Mouse (Mus musculus) limb, embryonic 12.5 days (tissue): ENCODE measurements around the gene Rtcb. TPM values are rescaled to one million over a fixed set of nuclear protein-coding genes. Genes with fewer than 3 reads are reported as not detected.

ENCODE experiments used
- ATAC-seq: fragments of 200-750 bp; cut with Nextera tagmentation; 2 replicates; pipeline ENCODE4 v1.8.0; 2017; ENCODE audit warnings: low read depth, moderate TSS enrichment; ENCODE audit not compliant: insufficient number of reproducible peaks, insufficient read depth, low FRiP score, low TSS enrichment
- H3K27ac ChIP-seq: fragments of 300-500 bp; sonication (generic); 2 replicates; pipeline ENCODE4 v1.5.1; 2016; ENCODE audit warnings: mild to moderate bottlenecking, moderate library complexity
- H3K27me3 ChIP-seq: fragments of 300-500 bp; sonication (generic); 2 replicates; pipeline ENCODE4 v1.6.1; 2016; ENCODE audit warnings: mild to moderate bottlenecking, moderate library complexity
- H3K36me3 ChIP-seq: fragments of 300-500 bp; sonication (generic); 2 replicates; pipeline ENCODE4 v1.6.1; 2016; ENCODE audit warnings: mild to moderate bottlenecking, moderate library complexity
- H3K4me1 ChIP-seq: fragments of 300-500 bp; sonication (generic); replicated peaks from 2 replicates; pipeline ENCODE4 v1.6.1; 2016
- H3K4me2 ChIP-seq: fragments of 300-500 bp; sonication (generic); 2 replicates; pipeline ENCODE4 v1.6.1; 2016; ENCODE audit warnings: mild to moderate bottlenecking, moderate library complexity
- H3K4me3 ChIP-seq: fragments of 300-500 bp; sonication (generic); replicated peaks from 2 replicates; pipeline ENCODE4 v1.5.1; 2016; ENCODE audit warnings: mild to moderate bottlenecking
- H3K9ac ChIP-seq: fragments of 300-500 bp; sonication (generic); replicated peaks from 2 replicates; pipeline ENCODE4 v1.6.1; 2016; ENCODE audit warnings: mild to moderate bottlenecking, moderate library complexity
- H3K9me3 ChIP-seq: fragments of 300-500 bp; sonication (generic); 2 replicates; pipeline ENCODE4 v1.6.1; 2016; ENCODE audit warnings: mild to moderate bottlenecking, moderate library complexity
- WGBS: fragments of 180-500 bp; shearing (Covaris S2); methylation state at CpG from one replicate; pipeline ENCODE4 v1.1.7; 2016; 5-methylcytosine and 5-hydroxymethylcytosine counted together
- polyA plus RNA-seq: library from polyadenylated mRNA; unstranded; fragments of >200 nt; fragmentation: Nextera tagmentation; extraction: Ambion mirVana; gene quantifications from 2 replicates; pipeline ENCODE4 v1.2.1, GENCODE M21; 2016

Rtcb gene
- polyA plus RNA-seq, 1 experiment from 2014 or later: 217 TPM

DNA sequence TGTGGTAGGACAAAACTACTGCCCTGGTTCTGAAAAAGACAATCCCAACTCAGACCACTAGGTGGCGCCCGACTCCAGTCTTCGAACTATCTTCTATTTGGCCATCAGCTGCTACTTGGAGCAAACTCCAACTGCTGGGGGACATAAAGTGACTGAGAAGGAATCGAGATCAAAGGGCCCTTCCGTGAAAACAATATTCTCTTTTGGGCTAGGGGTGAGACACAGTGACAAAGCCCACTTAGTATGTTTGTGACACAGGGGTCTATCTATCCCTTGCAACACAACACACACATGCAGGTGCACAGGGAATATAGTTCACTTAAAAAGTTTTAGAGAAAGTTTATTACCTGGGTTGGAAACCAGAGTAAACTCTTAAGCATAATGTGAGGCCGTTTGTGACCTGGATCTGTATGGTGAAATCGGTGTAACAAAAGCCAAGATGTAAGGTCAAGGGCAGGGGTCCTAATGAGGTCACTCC lies 10.6 kb upstream of the Rtcb start:
- Histone ChIP-seq H3K27ac (no peak overlapping the region), H3K9ac (no peak overlapping the region), H3K4me2 (no peak overlapping the region), H3K36me3 (no peaks in the 10 kb centered on the region), H3K27me3 (peaks cover 4% of the 10 kb centered on the region), H3K4me1 (no peaks in the 10 kb centered on the region), H3K4me3 (no peak overlapping the region), H3K9me3 (no peaks in the 10 kb centered on the region)
- WGBS: 9% methylated on average over 7 of the region's 7 CpGs
- ATAC-seq: no peak

DNA sequence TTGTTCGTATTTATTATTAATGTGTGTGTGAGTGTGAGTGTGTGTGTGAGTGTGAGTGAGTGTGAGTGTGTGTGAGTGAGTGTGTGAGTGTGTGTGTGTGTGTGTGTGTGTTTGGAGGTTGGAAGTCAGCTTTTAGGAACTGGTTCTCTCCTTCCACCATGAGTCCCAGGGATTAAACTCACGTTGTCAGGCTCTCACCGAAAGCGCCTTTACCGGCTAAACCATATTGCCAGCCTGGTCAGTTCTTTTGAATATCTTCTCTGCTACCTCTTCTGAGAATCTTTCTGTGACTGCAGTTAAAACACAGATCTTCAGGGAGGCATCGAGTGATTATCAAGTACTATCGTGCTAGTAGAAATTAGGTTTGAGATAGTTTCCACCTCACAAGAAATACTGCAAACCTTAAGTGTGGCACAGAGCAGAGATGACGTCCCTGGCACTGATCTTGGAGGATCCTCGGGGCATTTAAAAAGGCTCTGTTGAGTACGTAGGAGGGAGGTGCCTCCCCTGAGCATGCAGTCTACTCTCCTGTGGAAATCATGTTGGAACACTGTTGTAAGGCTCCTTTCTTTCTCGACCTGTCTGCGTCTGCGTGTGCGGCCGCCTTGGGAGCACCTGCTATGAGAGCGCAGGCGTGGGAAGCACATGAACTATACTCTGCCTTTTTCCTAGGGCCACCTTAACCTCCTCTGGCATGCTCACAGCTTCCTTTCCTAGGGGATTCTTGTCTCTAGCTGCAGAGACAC lies 10.0 kb upstream of the Rtcb start:
- H3K36me3 ChIP-seq: no peaks in the 10 kb centered on the region
- no peaks in the 10 kb centered on the region for H3K4me1 ChIP-seq
- H3K27me3 ChIP-seq: peaks cover 4% of the 10 kb centered on the region
- H3K4me3 ChIP-seq: no peak overlapping the region
- 59% methylated on average over 17 of the region's 17 CpGs for WGBS
- ATAC-seq: 0 out of 2 replicates have a peak, but pooled peaks have one; percentile 20
- H3K9ac ChIP-seq: no peak overlapping the region
- no peak overlapping the region for H3K4me2 ChIP-seq
- H3K27ac ChIP-seq: no peak overlapping the region
- no peaks in the 10 kb centered on the region for H3K9me3 ChIP-seq

DNA sequence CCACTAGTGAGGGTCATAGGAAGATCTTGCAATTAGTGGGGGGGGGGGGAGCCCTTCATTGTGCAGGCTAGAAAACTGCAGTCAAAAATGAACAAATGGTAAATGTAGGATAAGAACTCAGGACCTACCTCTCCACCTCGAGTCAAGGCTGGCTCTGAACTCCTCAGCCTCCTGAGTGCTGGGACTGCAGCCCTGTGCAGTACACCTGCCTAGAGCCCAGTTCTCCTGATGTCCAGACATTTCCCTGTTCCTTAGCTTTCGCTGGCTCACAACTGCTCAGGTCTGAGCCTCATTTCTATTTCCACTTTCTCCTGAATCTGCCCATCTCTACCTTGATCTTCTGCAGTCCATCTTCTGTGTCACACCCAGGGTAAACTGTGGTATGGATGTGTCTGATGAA lies 8.9 kb upstream of the Rtcb start:
- Histone ChIP-seq H3K9me3 (no peaks in the 10 kb centered on the region), H3K4me2 (no peak overlapping the region), H3K27ac (no peak overlapping the region), H3K36me3 (no peaks in the 10 kb centered on the region), H3K9ac (no peak overlapping the region), H3K27me3 (peaks cover 4% of the 10 kb centered on the region), H3K4me1 (no peaks in the 10 kb centered on the region), H3K4me3 (no peak overlapping the region)
- ATAC-seq: no peak
- WGBS: 56% methylated on average over 2 of the region's 2 CpGs

DNA sequence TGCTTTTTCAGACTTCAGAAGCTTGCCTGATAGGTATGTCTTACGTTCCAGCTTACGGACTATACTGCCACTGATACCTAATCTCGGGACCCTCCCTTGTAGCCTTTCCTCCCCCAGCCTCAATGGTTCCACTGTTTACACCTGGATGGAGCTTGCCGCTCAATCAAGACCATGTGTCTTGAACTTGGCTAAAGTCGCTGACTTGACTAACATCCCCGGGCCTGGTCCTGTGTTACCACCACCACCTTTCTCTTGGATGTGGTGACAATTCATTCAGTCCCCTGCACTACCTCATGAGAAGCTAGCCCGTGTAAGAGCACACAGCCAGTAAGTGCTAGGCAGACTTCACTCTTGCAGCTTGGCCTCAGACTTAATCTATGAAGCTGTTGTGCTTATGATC lies 6.7 kb upstream of the Rtcb start:
- Histone ChIP-seq H3K4me2 (no peak overlapping the region), H3K4me3 (no peak overlapping the region), H3K36me3 (no peaks in the 10 kb centered on the region), H3K9me3 (no peaks in the 10 kb centered on the region), H3K27me3 (peaks cover 9% of the 10 kb centered on the region), H3K9ac (no peak overlapping the region), H3K4me1 (no peaks in the 10 kb centered on the region), H3K27ac (no peak overlapping the region)
- 89% methylated on average over 7 of the region's 7 CpGs for WGBS
- no peak for ATAC-seq

DNA sequence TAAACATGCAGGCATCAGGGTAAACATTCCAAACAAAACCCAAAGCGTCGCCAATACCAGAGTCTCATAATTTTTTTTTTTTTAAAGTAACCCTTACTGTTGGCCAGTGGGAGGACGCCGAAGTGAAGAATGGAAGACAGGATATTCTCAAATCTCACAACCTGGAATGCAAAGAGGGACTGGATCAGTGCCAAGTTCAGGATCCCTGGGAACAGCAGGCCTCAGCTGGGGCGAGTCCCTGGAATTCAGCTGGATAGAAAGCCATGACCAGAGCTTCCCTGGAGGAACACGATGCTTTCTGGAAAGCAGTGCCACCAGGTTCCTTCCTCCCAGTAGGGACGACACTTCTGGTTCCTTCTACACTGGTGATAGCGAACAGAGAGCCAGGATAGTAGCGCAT lies 5.3 kb upstream of the Rtcb start:
- ATAC-seq: no peak
- H3K4me1 ChIP-seq: no peaks in the 10 kb centered on the region
- H3K36me3 ChIP-seq: no peaks in the 10 kb centered on the region
- peaks cover 8% of the 10 kb centered on the region for H3K27me3 ChIP-seq
- no peaks in the 10 kb centered on the region for H3K9me3 ChIP-seq
- 84% methylated on average over 9 of the region's 9 CpGs for WGBS
- H3K9ac ChIP-seq: no peak overlapping the region
- no peak overlapping the region for H3K27ac ChIP-seq
- H3K4me2 ChIP-seq: no peak overlapping the region
- no peak overlapping the region for H3K4me3 ChIP-seq

DNA sequence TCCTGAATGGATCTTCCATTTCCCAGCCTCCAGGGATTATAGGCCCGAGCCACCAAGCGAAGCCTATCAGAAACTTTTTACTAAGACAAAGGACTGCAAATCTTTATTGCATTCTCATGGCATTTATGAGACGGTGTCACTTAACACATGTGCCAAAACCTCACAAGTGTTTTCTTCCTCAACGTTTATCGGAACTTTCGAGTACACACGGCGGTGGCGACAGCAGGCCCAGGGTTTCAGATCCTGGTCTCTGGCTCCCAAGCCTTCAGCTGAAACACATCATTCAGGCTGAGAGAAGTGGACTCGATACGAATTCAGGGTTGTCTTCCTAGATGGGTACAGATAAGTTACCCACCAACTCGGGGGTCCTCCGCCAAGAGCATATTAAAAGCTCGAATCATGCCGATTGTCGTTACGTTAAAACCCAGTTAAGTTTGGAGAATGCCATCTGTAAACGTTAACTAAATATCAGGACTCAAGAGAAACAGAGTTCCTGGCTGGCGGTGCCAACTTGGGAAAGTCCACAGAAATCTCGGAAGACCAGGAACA lies 678 bp downstream of the Rtcb start:
- Histone ChIP-seq H3K9me3 (no peaks in the 10 kb centered on the region), H3K9ac (peak overlapping the region; percentile 95), H3K4me3 (peak overlapping the region; percentile 95), H3K27ac (peak overlapping the region; percentile 76), H3K4me1 (no peaks in the 10 kb centered on the region; the same call in 1 of the 2 replicates), H3K36me3 (peaks cover 34% of the 10 kb centered on the region), H3K4me2 (peak overlapping the region; percentile 66), H3K27me3 (peaks cover 5% of the 10 kb centered on the region; the same call in 1 of the 2 replicates)
- no peak for ATAC-seq
- 5% methylated on average over 20 of the region's 20 CpGs for WGBS

DNA sequence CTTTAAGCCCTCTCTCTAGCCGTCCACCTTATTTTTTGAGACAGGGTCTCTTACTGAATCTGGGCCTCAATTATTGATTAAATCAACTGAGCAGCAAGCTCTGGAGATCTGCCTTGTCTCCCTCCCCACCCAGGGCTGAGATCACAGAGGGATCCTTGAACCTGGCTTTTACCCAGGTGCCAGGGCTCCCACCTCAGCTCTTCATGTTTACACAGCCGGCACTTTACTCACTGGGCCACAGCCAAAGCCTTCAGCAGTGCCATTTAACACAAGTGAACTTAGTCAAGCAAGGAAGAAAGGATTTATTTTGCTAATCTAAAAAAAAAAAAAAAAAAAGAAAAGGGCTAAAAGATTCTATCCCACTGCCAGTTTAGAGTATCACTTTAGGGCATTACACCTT lies 3.2 kb downstream of the Rtcb start:
- Histone ChIP-seq H3K27me3 (no peaks in the 10 kb centered on the region), H3K9ac (no peak overlapping the region), H3K36me3 (peaks cover 58% of the 10 kb centered on the region), H3K9me3 (no peaks in the 10 kb centered on the region), H3K27ac (no peak overlapping the region), H3K4me1 (no peaks in the 10 kb centered on the region; the same call in 1 of the 2 replicates), H3K4me2 (no peak overlapping the region), H3K4me3 (no peak overlapping the region)
- WGBS: 94% methylated on average over 2 of the region's 2 CpGs
- no peak for ATAC-seq

DNA sequence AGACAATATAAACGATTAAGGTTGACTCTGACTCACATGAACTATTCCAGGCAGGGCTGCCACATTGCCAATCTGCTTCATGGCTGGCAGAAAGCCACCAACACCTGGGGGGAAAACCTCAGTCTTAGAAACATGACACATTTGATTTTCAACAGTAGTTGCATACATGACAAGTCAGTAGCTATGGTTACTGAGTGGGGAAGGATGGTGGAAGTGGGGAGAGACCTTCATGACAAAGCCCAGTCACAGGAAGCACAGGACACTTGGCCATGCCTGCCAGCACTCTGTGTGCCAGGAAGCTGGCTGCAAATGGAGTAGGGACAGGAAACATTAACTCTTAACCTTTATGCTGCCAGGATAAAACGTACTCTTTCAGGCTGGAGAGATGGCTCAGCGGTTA lies 4.2 kb downstream of the Rtcb start:
- Histone ChIP-seq H3K9ac (no peak overlapping the region), H3K36me3 (peaks cover 68% of the 10 kb centered on the region), H3K4me1 (no peaks in the 10 kb centered on the region; the same call in 1 of the 2 replicates), H3K4me3 (no peak overlapping the region), H3K4me2 (no peak overlapping the region), H3K27me3 (no peaks in the 10 kb centered on the region), H3K9me3 (no peaks in the 10 kb centered on the region), H3K27ac (no peak overlapping the region)
- no peak for ATAC-seq
- WGBS: 80% methylated on average over 3 of the region's 3 CpGs

DNA sequence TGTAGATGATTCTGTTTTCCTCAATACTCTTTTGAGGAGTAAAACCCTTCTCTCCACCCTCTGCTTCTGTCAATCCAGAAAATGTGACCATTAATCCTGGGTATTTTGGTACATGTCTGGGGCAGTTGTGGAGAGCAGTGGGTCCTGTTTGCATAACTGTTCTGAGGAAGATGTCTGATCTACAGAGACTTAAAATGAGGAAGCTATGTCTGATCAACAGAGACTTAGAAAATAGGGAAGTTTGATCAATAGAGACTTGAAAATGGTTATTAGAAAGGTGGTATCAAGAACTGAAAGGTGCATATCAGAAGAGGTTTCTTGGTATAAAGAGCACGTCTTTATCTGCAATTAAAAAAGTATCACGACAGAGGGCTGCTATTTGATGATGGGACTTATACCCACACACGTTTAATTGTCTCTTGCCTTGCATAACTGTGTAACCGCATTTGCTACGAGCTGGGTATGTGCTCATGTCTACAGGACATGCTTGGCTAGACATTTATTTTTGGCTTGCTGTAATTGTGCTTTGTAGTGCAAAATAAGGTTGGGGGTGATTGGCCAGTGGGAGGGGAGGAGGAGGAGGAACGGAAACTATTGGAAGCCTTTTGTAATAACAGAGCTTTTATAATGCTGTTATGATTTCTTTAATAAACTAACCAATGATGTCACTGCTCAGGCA lies 5.7 kb downstream of the Rtcb start:
- Histone ChIP-seq H3K27me3 (no peaks in the 10 kb centered on the region), H3K9me3 (no peaks in the 10 kb centered on the region), H3K4me2 (no peak overlapping the region), H3K27ac (no peak overlapping the region), H3K4me1 (no peaks in the 10 kb centered on the region; the same call in 1 of the 2 replicates), H3K36me3 (peaks cover 81% of the 10 kb centered on the region), H3K4me3 (no peak overlapping the region), H3K9ac (no peak overlapping the region)
- WGBS: 94% methylated on average over 6 of the region's 6 CpGs
- ATAC-seq: no peak

DNA sequence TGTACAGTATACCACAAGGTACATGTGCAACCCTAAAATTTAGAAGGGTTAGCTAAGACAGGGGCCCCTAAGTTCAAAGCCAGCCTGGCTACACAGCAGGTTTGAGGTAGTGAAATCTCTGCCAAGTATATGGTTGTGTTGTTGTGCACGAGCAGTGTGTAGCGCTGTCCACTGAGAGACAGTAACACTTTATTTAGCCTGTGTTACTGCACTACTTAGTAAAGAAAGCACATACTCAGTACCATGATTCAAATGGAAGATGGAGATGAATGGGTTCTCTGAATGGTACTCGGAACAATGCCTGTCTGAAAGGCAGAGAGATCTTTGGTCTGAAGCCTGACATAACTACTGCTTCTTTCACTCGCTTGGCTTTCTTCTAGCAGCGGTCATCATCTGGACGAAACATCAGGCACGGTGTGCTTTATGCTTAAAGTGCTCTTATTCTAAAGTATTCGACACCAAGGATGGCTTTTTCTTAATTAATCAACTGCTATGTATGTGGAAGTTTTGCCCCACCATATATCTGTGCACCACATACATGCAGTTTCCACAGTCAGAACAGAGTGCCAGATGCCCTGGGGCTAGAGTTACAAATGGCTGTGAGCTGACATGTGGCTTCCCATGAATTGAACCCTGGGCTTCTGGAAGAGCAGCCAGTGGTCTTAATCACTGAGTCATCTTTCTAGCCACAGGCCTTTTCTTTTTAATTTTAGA lies 9.0 kb downstream of the Rtcb start:
- H3K27ac ChIP-seq: no peak overlapping the region
- H3K36me3 ChIP-seq: peaks cover 93% of the 10 kb centered on the region
- no peaks in the 10 kb centered on the region for H3K4me1 ChIP-seq
- no peaks in the 10 kb centered on the region for H3K9me3 ChIP-seq
- 92% methylated on average over 8 of the region's 8 CpGs for WGBS
- no peaks in the 10 kb centered on the region for H3K27me3 ChIP-seq
- ATAC-seq: no peak
- no peak overlapping the region for H3K4me3 ChIP-seq
- H3K4me2 ChIP-seq: no peak overlapping the region
- no peak overlapping the region for H3K9ac ChIP-seq
